Mouse (Mus musculus): ENCODE measurements around the gene AI182371.

The AI182371 gene

GRCm38 (mm10) chr2:35101443-35101842 is at the start of gene AI182371:
Gene AI182371, minus strand, starts transcription at chr2:35101543.
- no peak for DNase-seq (ENCODE audit: low spot score)

GRCm38 (mm10) chr2:35148806-35149205 is 47.5 kb upstream of the AI182371 start:
- DNase-seq (ENCODE audit: low spot score), result no peak

GRCm38 (mm10) chr2:35141673-35142072 is 40.3 kb upstream of the AI182371 start:
- DNase-seq (ENCODE audit: low spot score), result no peak

- no peak for DNase-seq (ENCODE audit: low spot score)
These were observed 37.2 kb upstream of the AI182371 start for GRCm38 (mm10) chr2:35138576-35138975.

GRCm38 (mm10) chr2:35133891-35134290 is 32.5 kb upstream of the AI182371 start:
- no peak for DNase-seq (ENCODE audit: low spot score)

GRCm38 (mm10) chr2:35132662-35133055 is 31.3 kb upstream of the AI182371 start:
- DNase-seq (ENCODE audit: low spot score), result no peak

- DNase-seq (ENCODE audit: low spot score), result peak; percentile 96
These were observed 30.8 kb upstream of the AI182371 start for GRCm38 (mm10) chr2:35131991-35132661.

GRCm38 (mm10) chr2:35131491-35131890 is 30.1 kb upstream of the AI182371 start:
- DNase-seq (ENCODE audit: low spot score), result no peak

GRCm38 (mm10) chr2:35124716-35125115 is 23.4 kb upstream of the AI182371 start:
- DNase-seq (ENCODE audit: low spot score), result no peak

- no peak for DNase-seq (ENCODE audit: low spot score)
These were observed 9.2 kb upstream of the AI182371 start for GRCm38 (mm10) chr2:35110521-35110920.

- DNase-seq (ENCODE audit: low spot score), result no peak
These were observed 8.6 kb upstream of the AI182371 start for GRCm38 (mm10) chr2:35109924-35110304.

- peak; percentile 96 for DNase-seq (ENCODE audit: low spot score)
These were observed 8.0 kb upstream of the AI182371 start, which contains the start of gene Cntrl for GRCm38 (mm10) chr2:35109141-35109923. Gene Cntrl, plus strand, starts transcription at chr2:35109492.

- DNase-seq (ENCODE audit: low spot score), result peak; percentile 35
These were observed 7.4 kb upstream of the AI182371 start for GRCm38 (mm10) chr2:35108712-35109111.

GRCm38 (mm10) chr2:35107984-35108635 is 6.8 kb upstream of the AI182371 start:
- DNase-seq (ENCODE audit: low spot score), result peak; percentile 14

GRCm38 (mm10) chr2:35104843-35105242 is 3.5 kb upstream of the AI182371 start:
- no peak for DNase-seq (ENCODE audit: low spot score)

GRCm38 (mm10) chr2:35103558-35103957 is 2.2 kb upstream of the AI182371 start:
- no peak for DNase-seq (ENCODE audit: low spot score)

GRCm38 (mm10) chr2:35102777-35103176 is 1.4 kb upstream of the AI182371 start:
- DNase-seq (ENCODE audit: low spot score), result no peak

- DNase-seq (ENCODE audit: low spot score), result no peak
These were observed 814 bp downstream of the AI182371 start for GRCm38 (mm10) chr2:35100529-35100928.

- DNase-seq (ENCODE audit: low spot score), result no peak
These were observed 13.9 kb downstream of the AI182371 start for GRCm38 (mm10) chr2:35087418-35087817.

- DNase-seq (ENCODE audit: low spot score), result no peak
These were observed 22.2 kb downstream of the AI182371 start for GRCm38 (mm10) chr2:35079166-35079565.

- DNase-seq (ENCODE audit: low spot score), result no peak
These were observed 27.0 kb downstream of the AI182371 start for GRCm38 (mm10) chr2:35074328-35074727.

GRCm38 (mm10) chr2:35072547-35072946 is 28.8 kb downstream of the AI182371 start:
- no peak for DNase-seq (ENCODE audit: low spot score)

- DNase-seq (ENCODE audit: low spot score), result no peak
These were observed 31.1 kb downstream of the AI182371 start for GRCm38 (mm10) chr2:35070275-35070674.

Data from urinary bladder, postnatal 14 days (tissue).